Mouse (Mus musculus): ENCODE data around the gene Ager. TPM values are rescaled to one million over a fixed set of nuclear protein-coding genes. Genes with fewer than 3 reads are reported as not detected.

Gene Ager
- total RNA-seq, 4 experiments from 2014 or later, result 0.39 to 0.83 (median 0.54) TPM

DNA sequence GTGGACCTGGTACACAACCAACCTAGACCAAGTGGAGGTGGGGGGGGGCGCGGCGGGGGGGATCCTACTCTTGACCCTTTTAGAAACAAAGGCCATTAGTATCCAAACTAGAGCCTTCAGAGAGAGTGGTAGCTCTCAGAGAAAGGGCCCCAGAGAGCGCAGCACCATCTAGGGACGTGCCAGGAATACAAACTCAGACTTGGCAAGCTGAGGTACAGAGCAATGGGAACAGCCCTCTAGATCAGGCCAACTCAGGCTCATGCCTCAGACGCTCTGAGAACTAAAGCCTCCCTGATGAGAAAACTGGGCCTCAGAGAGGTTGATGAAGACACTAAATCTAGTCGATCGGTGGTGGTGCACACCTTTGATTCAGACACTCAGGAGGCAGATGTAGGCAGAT lies 12.5 kb upstream of the Ager start:
- DNase-seq (ENCODE audit: low spot score in 2 of 2), result no peak

DNA sequence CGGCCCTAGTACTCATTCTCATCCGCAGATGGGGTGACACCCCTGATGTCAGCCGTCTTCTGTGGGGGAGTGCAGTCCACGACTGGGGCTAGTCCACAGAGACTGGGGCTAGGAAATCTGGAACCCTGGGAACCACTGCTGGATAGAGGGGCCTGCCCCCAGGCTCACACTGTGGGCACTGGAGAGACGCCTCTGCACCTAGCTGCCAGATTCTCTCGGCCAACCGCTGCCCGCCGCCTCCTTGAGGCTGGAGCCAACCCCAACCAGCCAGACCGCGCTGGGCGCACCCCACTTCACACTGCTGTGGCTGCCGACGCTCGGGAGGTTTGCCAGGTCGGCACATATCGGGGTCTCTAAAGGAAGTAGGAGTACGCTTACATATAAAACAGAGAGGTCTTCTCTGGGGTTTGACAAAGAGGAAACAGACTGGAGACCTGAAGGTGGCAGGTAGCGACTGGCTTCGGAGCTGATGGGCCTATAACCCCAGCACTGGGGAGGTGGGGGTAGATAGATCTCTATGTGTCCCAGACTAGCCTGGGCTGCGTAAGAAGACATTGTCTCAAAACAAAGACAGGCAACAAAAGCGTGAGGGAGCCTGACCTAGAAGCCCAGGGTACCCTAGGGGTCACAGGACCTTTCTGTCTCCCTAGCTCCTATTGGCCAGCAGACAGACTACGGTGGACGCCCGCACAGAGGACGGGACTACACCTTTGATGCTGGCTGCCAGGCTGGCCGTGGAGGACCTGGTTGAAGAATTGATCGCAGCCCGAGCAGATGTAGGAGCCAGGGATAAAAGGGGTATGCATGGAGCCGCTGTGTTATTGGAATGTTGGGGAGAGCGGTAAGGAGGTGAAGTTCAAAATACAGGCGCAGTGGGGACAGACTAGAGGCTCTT lies 11.5 kb upstream of the Ager start:
- no peak for DNase-seq (ENCODE audit: low spot score in 2 of 2)

DNA sequence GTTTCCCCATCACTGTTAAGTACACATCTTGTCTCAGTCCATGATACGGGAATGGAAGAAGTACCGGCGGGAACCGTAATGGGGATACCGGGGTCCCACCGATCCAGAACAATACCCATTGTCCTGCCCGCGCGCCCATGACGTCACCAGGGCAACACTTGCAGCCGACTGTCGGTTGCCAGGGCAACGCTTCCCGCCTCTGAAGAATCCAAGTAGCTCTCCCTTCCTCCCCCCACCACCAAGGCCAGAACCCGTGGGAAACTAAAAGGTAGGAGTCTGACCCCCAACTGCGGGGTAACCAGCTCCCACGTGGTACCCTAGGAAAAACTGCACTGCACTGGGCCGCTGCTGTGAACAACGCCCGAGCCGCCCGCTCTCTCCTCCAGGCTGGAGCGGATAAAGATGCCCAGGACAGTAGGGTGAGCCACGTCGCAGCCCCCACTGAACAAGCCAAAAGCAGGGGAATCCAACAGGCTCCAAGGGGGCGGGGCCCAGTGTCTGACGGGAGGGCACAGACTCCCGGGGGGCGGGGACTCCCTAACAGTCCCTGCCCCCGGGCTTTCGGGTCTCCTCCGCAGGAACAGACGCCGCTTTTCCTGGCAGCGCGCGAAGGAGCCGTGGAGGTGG lies 10.8 kb upstream of the Ager start:
- DNase-seq (ENCODE audit: low spot score in 2 of 2), result peak; percentile 83 to 91

DNA sequence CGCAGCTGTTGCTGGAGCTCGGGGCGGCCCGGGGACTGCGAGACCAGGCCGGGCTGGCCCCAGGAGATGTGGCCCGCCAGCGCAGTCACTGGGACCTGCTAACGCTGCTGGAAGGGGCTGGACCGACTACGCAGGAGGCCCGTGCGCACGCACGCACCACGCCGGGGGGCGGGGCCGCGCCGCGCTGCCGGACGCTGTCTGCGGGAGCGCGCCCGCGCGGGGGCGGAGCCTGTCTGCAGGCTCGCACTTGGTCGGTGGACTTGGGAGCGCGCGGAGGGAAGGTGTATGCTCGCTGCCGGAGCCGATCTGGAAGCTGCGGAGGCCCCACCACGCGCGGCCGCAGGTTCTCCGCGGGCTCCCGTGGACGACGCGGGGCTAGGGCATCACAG lies 10.2 kb upstream of the Ager start:
- DNase-seq (ENCODE audit: low spot score in 2 of 2), result peak; percentile 96 to 99

DNA sequence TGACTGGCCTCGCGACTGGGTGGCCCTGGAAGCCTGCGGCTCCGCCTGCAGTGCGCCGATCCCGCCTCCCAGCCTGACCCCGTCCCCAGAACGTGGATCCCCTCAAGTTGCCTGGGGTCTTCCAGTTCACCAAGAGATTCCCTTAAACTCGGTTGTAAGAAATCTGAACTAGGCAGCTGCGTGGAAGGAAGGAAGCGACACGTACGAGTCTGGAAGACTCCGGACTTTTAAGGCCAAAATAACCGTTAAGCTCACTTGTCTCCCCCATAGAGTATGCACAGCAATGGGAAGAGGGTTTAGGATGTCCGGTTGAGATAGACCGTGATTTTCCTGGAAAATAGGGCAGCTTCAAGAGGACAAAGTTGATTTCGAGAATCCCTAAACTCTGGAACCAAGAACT lies 9.8 kb upstream of the Ager start:
- no peak for DNase-seq (ENCODE audit: low spot score in 2 of 2)

DNA sequence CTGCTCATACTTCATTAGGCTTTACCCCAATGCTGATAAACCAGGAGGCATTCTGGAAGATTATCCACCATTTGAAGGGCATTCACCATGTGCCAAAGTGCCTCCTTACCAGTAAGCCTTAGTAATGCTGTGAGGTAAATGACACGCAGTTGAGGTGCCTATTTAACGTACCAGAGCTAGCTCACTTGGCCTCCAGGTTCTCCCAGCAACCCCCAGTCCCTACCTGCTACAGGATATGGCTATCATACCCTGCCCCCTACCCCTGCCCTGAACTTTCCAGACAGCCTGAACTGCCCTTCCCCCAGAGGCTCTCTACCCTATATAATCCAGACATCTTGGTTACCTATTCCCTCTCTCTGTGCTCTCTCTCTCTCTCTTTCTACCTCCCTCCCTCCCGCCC lies 8.9 kb upstream of the Ager start:
- no peak for DNase-seq (ENCODE audit: low spot score in 2 of 2)

DNA sequence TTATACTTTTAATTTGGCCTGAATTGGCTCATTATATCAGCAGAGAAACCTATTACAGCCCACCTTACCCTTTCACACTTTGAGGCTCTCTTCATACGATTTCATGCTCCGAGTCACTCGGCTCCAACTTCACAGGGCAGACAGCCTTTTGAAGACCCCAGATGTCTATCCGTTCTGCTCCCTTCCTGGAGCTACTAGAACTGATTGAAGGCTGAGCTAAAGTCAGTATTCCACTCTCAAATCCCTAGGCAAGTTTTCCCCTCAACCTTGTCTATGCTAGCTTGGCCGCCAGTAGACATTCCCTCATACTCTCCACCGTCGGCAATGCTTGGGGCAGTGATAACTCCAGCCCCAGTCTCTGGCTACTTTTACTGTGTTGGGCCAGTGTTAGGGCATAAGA lies 8.5 kb upstream of the Ager start:
- no peak for DNase-seq (ENCODE audit: low spot score in 2 of 2)

DNA sequence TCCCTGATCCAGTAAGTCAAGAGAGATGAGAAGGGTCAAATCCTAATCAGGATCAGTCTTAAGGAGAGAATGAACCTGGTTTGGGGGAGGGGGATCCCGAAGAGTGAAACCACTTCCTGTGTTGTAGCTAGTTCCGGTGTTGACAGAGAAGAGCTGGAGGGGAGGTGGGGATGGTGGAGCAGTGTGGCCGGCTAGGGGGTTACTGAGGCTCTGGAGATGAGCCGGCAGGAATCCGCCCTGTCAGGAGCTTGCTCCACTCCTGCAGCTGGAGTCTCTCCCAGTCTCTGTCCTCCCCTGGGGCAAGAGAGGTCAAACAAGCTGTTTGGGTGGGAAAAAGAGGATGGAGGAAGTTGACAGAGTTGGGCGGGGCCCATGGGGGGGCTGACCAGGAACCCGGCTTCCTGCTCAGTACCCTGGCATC lies 8.0 kb upstream of the Ager start, which contains the start of gene Gpsm3:
TSS of gene Gpsm3 (plus strand) at position 126 of the 421 bp plus-strand sequence.
- no peak for DNase-seq (ENCODE audit: low spot score in 2 of 2)

DNA sequence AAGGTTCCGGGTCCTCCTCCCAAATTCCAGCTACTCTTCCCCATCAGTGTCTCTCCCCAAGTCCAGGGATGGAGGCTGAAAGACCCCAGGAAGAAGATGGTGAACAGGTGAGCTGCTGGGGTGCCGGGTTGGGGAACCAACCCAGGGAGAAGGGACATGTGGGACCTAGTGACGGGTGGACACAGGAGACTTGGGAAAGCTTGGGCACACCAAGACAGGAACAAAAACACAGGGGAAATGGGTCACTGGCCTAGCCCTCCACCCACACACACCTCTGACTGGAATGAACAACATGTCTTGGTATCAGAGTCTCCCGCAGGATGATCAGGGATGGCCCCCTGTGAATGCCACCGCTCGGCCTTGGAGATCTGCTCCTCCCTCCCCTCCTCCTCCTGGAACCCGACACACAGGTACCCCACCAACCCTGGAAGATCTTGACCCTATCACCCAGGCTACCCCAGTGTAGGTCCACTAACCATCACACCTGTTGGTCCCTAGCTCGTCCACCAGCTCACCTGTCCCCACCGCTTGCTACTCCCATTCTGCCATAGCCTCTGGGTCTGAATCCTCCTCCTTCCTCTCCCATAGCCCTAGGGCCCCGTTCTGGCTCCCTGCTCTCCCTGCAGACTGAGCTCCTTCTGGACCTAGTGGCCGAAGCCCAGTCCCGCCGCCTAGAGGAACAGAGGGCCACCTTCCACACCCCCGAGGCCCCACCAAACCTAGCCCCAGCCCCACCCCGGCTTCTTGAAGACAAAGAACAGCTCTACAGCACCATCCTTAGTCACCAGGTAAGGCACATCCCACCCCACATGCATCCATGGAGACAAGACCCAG lies 7.3 kb upstream of the Ager start:
- DNase-seq (ENCODE audit: low spot score in 2 of 2), result no peak

DNA sequence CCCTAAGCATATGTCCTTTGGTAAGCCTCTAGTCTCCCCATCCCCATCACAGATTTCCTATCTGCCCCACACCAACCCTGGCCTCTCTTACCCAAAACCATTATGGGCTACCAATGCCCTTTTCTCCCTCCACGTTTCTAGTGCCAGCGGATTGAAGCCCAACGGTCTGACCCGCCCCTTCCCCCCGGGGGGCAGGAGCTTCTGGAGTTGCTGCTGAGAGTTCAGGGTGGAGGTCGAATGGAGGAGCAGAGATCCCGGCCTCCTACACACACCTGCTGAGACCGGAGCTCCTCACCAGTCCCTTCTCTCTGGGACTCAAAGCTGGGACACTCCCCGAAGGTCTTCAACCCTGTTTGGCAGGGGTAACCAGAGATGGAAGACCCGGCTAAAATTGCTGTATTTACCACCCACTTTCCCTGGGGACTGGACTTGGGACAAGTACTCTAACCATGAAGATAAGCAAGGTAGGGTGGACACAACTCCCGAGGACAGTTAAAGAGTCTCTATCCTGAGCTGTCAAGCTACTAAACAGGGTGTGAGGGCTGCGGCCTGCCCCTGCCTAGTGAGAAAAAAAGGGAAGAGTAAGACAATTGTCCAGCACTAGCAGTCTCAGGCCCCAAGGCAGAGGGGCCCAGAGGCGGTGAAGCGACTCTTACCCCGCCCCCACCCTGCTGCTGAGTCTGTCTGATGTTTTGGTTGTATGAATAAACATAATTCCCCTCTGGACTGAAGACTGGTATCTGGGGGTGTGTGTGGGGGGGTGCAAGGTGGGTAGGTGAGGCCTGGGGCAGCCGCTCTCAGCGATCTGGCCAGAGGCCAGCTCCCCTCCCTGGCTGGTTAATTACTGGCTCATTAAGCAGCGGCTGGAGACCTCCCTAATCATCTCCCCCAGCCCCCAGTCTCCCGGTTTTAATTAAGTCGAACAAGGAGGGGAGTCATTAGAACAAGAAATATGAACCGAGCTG lies 6.4 kb upstream of the Ager start, which contains the start of gene Pbx2:
TSS of gene Pbx2 (plus strand) at position 238 of the 965 bp plus-strand sequence.
- no peak for DNase-seq (ENCODE audit: low spot score in 2 of 2)

DNA sequence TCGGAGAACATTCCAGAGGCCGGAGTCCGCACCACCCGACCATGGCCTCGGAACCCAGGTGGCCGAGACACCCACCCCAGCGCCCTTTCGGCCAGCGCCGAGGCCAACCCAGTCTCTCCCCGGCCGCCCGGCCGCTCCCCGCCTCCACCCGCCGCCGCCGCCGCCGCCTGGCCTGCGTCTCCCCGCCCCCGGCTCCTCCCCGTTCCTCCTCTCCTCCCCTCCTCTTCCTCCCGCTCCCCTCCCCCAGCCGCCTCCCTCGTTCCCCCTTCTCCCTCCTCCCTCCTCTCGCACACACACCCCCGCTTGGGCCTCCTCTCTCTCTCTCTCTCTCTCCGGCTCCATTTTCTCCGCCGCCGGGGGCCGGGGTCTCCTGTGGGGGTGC lies 5.7 kb upstream of the Ager start:
- peak in 1 of 2 experiments; percentile 39 for DNase-seq (ENCODE audit: low spot score in 2 of 2)

DNA sequence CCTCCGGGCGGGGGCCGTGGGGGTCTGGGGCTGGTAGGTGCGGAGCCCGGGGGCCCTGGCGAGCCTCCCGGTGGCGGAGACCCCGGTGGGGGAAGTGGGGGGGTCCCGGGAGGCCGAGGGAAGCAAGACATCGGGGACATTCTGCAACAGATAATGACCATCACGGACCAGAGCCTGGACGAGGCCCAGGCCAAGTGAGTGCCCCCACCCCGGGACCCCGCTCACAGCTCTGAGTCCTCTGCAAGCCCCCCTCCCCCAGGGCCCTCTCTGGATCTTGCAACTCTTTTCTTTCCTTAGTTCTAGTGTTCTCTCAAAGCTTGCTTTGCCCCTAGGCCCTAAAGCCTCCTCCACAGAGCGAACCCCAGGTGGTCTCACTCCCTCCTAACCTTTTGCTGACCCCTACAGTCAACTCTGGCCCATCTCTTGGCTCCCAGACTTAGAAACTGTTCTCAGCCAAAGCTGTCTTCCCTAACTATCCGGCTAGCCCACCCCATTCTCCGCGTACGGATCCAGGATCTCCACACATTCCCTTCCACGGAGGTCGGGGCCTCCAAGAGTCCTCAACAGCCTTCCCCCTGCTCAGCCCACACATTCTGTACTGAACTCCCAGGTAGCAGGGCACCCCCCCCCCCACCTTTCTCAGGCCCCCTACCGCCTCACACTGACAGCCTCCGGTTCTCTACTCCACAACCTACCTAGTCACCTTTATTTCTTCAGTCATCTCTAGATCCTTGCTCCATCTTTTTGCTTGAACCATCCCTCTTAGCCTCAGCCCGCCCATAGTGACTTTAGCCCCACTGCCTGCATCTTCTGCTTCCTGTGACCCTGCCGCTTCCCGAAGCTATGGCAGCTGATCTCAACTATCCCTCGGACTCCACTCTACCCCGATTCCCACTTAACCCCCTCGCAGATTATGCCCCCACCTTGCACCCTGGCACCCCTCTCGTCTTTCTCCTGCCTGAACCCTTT lies 4.8 kb upstream of the Ager start:
- DNase-seq (ENCODE audit: low spot score in 2 of 2), result peak in 1 of 2 experiments; percentile 43

DNA sequence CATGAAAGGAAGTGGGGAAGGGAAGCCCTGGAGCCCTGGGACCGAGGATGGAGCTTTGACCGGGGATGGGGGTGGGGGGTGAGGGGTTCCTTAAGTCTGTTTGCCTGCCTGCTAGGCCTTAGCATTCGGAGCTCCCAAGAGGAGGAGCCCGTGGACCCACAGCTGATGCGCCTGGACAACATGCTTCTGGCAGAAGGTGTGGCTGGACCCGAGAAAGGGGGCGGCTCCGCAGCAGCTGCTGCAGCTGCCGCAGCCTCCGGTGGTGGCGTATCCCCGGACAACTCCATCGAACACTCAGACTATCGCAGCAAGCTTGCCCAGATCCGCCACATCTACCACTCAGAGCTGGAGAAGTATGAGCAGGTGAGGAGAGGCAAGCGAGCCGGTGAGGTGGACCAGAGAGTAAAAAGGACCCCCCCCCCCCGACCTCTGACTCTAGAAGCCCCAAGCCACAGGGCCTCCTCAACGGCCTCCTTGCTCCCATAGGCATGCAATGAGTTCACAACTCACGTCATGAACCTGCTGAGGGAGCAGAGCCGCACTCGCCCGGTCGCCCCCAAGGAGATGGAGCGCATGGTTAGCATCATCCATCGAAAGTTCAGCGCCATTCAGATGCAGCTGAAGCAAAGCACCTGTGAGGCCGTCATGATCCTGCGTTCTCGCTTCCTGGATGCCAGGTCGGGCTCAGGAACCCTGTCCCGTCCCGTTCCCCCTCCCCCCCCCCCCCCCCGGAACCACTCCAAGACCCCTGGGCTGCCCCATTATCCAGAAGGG lies 3.7 kb upstream of the Ager start:
- peak in 1 of 2 experiments; percentile 27 for DNase-seq (ENCODE audit: low spot score in 2 of 2)

DNA sequence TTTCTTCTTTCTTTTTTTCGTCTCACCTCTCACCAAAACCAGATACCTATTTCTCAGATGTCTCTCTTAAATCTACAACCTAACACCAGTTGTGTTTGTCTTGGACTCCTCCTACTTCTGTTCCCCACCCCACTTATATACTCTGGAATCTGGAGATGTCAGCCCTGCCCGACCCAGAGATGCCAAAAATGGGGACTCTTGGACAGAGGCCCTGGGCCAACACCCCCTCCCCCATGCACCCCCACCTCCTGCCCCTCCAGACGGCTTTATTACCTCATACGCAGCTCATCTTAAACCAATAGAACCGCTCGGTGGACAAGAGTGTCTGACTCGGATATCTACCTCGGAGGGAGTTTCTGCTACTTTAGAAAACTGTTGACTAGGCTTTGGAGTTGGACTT lies 1.6 kb upstream of the Ager start:
- DNase-seq (ENCODE audit: low spot score in 2 of 2), result no peak

DNA sequence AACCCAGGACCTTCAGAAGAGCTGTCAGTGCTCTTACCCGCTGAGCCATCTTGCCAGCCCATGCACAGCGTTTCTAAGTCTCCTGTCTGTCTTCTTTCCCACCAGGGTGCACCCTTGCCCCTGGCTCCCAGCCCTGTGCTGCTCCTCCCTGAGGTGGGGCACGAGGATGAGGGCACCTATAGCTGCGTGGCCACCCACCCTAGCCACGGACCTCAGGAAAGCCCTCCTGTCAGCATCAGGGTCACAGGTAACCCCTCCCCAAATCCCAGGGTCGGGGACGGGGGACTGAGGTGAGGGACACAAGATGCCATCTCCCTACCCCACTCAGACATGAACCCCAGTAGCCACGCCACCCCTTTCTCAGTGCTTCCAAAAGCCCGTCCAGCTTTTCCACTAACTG lies 2.2 kb downstream of the Ager start:
- no peak for DNase-seq (ENCODE audit: low spot score in 2 of 2)

DNA sequence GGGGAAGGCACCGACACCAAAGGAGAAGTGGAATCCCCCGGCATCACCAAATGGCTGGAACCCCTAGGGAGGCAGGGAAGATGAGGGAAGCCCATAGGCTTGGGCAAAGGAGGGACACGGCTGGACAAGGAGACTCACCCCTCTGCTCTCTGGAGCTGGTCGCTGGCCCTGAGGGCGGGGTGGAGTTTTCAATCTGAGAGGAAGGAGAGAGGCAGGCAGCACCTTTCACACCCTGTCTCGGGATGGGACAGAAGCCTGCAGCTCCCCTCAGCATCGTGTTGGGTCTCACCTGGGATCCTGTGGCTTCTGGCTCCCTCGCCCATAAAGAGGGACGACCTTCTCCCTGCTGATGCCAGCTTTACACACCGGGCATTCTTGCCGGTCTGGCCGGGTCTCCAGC lies 4.1 kb downstream of the Ager start:
- DNase-seq (ENCODE audit: low spot score in 2 of 2), result no peak

DNA sequence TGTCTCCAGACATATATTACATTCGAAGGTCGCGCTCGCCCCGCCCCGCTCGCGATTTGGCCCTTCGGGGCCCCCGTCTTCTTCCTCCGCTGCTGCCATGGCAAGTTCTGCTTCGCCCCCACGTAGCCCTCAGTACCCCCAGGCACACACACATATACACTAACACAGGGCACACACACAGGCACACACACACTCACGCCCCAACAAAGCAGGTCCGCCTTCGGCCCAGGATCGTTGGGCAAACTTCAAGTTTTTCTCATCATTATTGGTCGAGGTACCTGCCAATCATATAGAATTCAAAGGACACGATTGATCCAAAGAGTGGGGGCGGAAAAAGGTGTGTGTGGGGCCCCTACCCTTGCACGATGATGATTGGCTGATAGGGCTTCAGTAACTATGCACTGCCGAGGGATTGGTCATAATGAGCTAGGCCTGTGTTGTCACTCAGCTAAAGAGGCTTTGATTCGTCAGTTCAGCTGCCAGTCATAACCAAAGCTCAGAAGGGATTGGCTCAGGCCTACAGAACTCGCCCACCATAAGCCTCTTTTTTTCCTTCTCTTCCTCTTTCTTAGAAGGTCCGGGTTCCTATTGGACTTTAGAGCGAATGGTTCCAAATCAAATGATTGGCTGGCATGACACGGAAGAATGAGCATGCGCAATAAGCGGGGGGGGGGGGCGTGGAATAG lies 5.9 kb downstream of the Ager start, which contains the start of gene Rnf5:
TSS of gene Rnf5 (minus strand) at position 316 of the 686 bp plus-strand sequence.
- DNase-seq (ENCODE audit: low spot score in 2 of 2), result peak; percentile 96 to 100

DNA sequence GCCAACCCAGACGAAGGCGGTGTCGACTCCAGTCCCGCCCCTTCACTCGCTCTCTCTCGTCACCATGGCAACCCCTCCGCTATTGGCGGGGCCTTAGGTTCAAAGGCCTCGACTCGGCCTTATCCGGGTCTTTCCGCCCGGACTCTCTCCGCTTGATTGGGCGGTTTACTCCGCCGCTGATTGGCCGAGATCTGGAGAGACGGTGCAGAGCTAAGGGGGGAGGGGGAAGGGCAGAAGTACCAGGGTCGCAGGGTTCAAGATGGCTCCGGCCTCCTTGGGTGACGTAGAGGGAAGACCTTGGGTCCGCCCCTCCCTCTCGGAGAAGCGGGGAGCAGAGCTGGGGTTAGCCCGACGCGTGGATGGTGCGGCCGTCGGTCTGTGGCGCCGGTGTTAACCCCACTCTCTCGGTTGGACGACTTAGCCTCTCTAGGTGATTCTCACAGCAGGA lies 6.4 kb downstream of the Ager start, which contains the start of gene Agpat1:
TSS of gene Agpat1 (plus strand) at position 202 of the 448 bp plus-strand sequence.
- DNase-seq (ENCODE audit: low spot score in 2 of 2), result peak; percentile 92 to 99
